Mouse (Mus musculus) gastrocnemius, postnatal 14 days (tissue): Measurements from ENCODE around the gene Car9. TPM values are rescaled to one million over a fixed set of nuclear protein-coding genes. Genes with fewer than 3 reads are reported as not detected.

Experiments used
- DNase-seq: peaks from one replicate; pipeline ENCODE4 v3.0.0; 2021; ENCODE audit warnings: mixed read lengths
- intact Hi-C: fragments of 180-260 bp; cut with DNase I; formaldehyde crosslinking; loops from one replicate; pipeline ENCODE4 v1.15.1; 2025; ENCODE audit warnings: low total_unique reads
- total RNA-seq, 2 experiments: library from RNA; stranded (reverse); gene quantifications; 2 replicates each; pipeline ENCODE4 v1.2.3; 2021

The Car9 gene
- total RNA-seq, 2 experiments from 2014 or later, result 2.1 to 2.9 TPM

DNA sequence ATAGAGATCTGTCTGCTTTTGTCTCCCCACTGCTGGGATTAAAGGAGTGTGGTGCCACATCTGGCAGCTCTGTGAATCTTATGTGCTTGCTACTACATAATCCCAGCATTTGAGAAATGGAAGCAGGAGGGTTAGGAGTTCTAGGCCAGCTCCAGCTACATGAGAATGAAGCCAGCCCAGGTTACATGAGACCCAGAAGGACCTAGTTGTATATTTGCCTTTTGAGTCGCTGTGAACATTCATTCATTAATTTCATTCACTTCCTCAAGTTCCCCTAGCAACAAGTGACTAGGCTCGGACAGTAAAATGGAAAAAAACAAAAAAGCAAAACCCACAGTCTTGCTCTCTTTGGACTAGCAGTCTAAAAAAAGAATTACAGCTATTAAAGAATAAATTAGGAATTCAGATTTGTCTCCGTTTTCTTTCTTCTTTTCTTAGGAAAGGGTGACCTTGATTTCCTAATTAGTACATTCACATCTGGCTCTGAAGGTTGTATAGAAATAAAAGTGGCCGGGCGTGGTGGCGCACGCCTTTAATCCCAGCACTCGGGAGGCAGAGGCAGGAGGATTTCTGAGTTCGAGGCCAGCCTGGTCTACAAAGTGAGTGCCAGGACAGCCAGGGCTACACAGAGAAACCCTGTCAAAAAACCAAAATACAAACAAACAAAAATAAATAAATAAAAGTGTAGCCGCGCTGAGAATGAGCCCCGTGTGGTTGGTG is 14.5 kb upstream of the Car9 start:
- intact Hi-C loops, result no loop called here
- no peak for DNase-seq

DNA sequence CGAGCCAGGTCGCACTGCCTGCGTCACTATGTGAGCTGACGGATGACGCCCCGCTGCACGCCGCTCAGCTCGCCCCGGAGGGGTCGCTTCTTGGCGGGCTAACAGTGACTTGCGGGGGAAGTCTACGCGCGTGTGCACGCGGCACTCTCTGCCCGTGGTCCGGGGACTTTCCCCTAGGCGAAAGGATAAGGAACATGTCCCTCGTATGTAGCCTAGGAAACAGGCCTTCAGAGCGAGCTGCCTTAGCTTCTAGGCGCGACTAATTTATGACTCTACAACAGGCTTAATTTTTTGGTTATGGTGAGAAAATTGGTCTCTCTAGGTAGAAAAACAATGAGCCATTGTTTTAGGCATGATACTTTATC is 14.0 kb upstream of the Car9 start, which contains the start of gene Ccdc107:
Gene Ccdc107, plus strand, starts transcription at position 80 of the 365 bp plus-strand sequence.
- peak; percentile 91 for DNase-seq
- intact Hi-C loops, result no loop called here

DNA sequence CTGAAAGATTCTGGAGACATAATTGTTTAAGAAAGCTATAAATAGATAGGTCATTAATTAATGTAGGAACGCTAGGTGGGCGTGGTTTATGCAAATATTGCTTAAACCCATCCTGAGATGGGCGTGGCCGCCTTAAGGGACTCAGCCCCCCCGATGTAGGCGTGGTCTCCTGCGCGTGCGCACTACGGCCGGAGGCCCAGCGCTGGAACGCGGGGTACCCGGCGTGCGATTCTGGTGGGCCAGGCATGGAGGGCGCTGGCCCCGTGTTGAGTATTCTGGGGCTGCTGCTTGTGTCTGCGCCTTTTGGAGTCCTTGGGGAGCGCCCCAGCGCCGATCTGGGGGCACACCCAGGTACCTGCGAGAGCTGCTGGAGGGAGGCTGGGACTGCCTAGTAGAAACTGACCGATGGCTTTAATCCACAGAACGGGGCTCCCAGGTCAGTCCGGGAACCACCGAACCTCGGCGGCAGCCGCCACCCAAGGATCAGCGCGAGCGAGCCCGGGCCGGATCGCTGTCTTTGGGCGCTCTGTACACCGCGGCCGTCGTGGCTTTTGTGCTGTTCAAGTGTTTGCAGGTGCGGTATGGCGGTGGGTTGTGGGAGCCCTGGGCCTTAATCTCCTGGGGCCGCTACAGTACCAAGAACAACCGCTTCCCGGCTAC is 13.4 kb upstream of the Car9 start:
- intact Hi-C loops, result no loop called here
- peak; percentile 94 for DNase-seq

GRCm38 (mm10) chr4:43493846-43494240 is 12.9 kb upstream of the Car9 start:
- intact Hi-C loops, result no loop called here

GRCm38 (mm10) chr4:43496587-43496986 is 10.2 kb upstream of the Car9 start:
- no peak for DNase-seq
- intact Hi-C loops, result no loop called here

More at GRCm38 (mm10) chr4:43493846-43494240, 12.9 kb upstream of the Car9 start:
- no peak for DNase-seq

DNA sequence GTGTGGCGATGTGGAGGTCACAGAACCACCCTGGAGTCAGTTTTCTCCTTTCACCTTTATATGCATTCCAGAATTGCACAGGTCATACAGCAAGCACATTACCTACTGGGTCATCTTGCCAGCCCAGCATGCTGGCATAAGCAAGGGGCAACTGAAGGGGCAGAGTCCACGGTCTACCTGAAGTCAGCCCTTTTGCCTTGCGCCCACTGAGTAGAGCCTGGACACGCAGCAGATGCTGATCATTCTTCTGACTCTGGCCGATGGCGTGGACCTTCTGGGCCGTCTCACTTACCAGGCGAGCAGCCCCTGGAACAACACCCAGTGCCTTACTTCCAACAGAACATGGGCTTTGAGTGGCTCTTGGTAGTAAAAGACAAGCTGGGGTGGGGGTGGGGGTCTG is 9.4 kb upstream of the Car9 start:
- intact Hi-C loops, result no loop called here
- no peak for DNase-seq

DNA sequence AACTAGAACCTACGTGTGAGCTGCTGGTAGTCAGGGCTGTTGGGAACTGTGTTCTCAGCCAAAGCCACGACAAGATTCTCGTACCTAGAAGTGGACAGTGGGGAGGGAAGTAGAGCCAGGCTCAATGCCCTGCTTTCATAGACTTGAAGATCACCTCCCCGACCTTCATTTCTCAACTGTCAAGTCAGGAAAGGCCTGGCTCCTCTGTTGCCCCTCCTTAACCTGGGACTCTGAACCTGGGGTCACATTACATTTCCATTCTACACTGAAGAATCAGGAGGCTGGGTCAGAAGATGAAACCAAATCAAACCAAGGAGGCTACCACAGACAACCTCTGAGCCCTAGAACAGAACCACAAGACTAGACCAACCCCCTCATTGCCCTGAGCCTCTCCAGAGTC is 8.8 kb upstream of the Car9 start:
- intact Hi-C loops, result no loop called here
- DNase-seq, result no peak

GRCm38 (mm10) chr4:43498983-43499382 is 7.8 kb upstream of the Car9 start:
- intact Hi-C loops, result no loop called here
- no peak for DNase-seq

DNA sequence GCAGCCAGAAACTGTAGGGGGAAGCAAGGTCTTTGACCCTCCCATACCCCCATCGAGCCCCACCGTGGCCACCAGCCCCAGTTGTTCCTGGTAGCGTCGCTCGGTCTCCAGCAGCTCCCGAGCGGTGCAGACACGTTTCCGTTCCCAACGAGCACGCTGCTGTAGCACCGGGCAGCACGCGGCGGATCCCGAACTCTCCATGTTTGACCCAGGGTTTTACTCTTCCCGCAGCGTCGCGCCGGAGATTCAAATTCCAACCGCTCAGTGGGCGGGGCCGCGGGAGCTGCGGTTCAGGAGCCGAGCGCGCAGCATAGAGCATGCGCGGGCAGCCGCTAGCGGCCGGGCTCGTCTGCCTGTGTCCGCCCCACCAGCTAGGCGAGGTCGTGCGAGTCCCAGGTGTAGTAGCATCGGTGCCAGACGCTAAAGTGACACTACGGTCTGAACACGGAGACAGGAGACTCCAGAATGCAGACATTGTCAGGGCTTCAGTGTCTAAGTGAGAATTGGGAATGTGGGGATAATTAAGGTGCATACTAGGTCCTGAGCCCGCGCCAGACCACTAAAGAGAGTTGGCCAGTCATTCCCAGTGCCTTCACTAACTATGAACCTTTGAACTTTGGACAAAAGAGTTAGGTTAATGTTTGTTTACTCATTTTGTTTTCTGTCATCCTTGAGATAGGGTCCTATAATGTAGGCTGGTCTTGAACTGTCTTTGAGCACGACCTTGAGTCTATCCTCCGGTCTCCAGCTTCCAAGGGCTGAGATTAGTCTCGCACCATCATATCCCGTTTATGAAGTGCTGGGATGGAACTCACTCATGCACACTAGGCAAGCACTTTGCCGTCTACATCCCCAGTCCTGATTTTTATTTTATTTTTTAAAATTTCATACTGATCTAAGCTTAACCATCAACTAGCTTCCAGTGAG is 7.1 kb upstream of the Car9 start, which contains the start of gene Arhgef39:
Gene Arhgef39, minus strand, starts transcription at position 289 of the 927 bp plus-strand sequence.
- peak; percentile 85 for DNase-seq
- intact Hi-C loops, result no loop called here

GRCm38 (mm10) chr4:43503041-43503440 is 3.7 kb upstream of the Car9 start:
- intact Hi-C loops, result no loop called here
- no peak for DNase-seq

DNA sequence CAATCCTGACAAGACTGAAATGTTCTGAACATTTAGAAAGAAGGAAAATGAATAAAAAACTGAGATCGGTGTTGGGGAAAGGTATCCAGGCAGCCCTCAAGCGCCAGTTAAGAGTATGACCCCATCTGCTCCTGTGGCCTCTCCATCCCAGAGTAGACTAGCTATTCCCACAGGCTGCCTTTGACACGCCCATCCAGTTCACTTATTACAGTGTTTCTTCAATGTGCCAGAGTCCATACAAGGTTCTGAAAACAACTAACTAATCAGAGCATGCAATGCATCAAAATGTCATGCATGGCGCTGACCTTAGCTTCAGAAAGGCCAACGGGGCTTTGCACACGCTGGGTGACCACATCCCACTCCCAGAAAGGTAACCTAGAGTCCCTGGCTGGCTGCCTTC is 3.3 kb upstream of the Car9 start:
- intact Hi-C loops, result no loop called here
- no peak for DNase-seq

DNA sequence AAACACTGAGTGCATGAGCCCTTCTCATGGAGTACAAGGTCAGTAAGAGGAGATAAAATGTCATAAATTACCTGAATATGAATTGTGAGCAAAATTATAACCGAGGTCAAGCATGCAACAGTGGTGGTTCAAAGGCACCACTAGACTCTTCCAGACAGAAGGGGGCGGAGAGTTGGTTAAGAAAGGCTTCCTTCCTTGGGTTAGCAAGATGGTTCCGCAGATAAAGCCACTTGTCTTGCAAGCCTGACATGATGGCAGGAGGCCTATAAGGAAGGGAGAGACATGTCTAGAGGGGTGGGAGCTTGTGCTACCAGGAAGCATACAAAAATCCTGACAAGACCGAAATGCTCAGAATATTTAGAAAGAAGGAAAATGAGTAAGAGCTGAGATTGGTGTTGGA is 2.5 kb upstream of the Car9 start:
- DNase-seq, result no peak
- intact Hi-C loops, result no loop called here

GRCm38 (mm10) chr4:43506074-43506473 is 692 bp upstream of the Car9 start:
- DNase-seq, result no peak
- intact Hi-C loops, result no loop called here

GRCm38 (mm10) chr4:43507938-43508665 is 1.3 kb downstream of the Car9 start:
- intact Hi-C loops, result no loop called here
- no peak for DNase-seq

DNA sequence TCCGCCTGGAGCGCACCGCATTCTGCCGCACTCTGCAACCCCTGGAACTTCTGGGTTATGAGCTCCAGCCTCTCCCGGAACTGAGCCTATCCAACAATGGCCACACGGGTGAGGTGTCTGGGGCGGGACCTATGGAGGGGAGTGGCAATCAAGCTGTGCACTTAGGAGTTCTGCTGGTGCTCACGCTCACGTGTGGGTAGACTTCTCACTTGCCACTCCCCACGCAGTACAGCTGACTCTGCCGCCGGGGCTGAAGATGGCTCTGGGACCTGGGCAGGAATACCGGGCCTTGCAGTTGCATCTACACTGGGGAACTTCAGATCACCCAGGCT is 1.9 kb downstream of the Car9 start:
- intact Hi-C loops, result no loop called here

GRCm38 (mm10) chr4:43509109-43509508 is 2.3 kb downstream of the Car9 start:
- DNase-seq, result no peak
- intact Hi-C loops, result no loop called here

More for the DNA sequence above, 1.9 kb downstream of the Car9 start:
- no peak for DNase-seq

- no peak for DNase-seq
- intact Hi-C loops, result no loop called here
Observed at GRCm38 (mm10) chr4:43511675-43512454, 5.1 kb downstream of the Car9 start.

DNA sequence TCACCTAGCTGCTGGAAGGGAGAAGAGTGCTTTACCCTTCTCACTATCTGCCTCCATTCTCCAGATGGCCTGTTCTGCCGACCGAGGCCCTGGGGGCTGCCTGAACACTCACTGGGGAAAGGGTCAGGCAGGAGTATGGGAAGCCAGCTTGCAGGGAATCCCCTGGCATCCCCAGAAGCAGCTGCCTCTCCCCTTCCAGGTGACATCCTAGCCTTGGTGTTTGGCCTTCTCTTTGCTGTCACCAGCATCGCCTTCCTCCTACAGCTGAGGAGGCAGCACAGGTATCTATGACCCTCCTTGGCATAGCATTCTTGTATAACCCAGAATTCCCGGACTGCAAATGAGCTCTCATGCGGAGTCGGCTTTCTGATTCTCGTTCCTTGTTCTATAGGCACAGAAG is 5.9 kb downstream of the Car9 start:
- intact Hi-C loops, result no loop called here
- no peak for DNase-seq

- DNase-seq, result no peak
- intact Hi-C loops, result no loop called here
Observed at GRCm38 (mm10) chr4:43513300-43513699, 6.5 kb downstream of the Car9 start.
